Mouse (Mus musculus) cerebellum, adult 2 months (tissue): ENCODE measurements around the gene Sik3.

Source experiments
- CTCF ChIP-seq: fragments of 200-500 bp; IDR thresholded peaks from 2 replicates; pipeline ENCODE4 v1.5.1; 2011; ENCODE audit warnings: low read depth, mild to moderate bottlenecking, control low read depth, low read length, moderate library complexity, borderline replicate concordance; ENCODE audit not compliant: insufficient read depth
- POLR2A ChIP-seq: fragments of 200-500 bp; IDR thresholded peaks from 2 replicates; pipeline ENCODE4 v1.6.1; 2011; ENCODE audit warnings: low read length, control low read depth, borderline replicate concordance; ENCODE audit not compliant: insufficient read depth

GRCm38 (mm10) chr9:45999009-45999408 is 13.6 kb upstream of the Sik3 start:
- TF ChIP-seq CTCF = no peak
- no peak for TF ChIP-seq POLR2A
